Mouse (Mus musculus) lung, postnatal 0 days (tissue): ENCODE measurements around the gene Umad1.
A peak's percentile ranks its signal among the peaks of the same experiment; 100 is the strongest.

Experiments used
- CTCF ChIP-seq: IDR thresholded peaks from 2 replicates; pipeline ENCODE4 v1.5.1; 2016; ENCODE audit warnings: antibody characterized with exemption, mild to moderate bottlenecking
- EP300 ChIP-seq: IDR thresholded peaks from 2 replicates; pipeline ENCODE4 v1.6.1; 2016; ENCODE audit warnings: antibody characterized with exemption, mild to moderate bottlenecking, control low read depth

DNA sequence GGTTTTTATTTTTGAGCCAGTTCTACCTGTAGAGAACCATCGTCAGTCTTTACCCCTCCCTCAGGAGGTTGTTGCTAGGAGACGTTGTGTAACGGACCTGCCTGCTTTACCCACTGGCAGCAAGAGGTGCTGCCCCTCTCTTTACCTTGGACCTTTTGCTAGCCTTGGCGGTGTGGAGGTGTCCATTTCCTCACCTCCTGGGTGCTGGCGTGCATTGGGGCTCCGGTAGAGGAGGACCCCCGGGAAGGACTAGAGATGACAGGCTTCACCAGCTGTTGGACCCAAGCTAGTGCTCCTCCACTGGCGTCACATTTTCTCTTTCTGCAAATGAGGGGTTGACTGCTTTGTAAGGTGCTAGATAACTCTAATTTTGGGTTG, 568 bp downstream of the Umad1 start:
- peak; percentile 11; the same call in 1 of the 2 replicates for TF ChIP-seq CTCF
- no peak for TF ChIP-seq EP300
